Comparison of ENCODE assay signal across 14 mouse cellular contexts in genomic region chr14:46077406-46078131, GRCm38 (mm10).
DNase-seq lines count a peak whose midpoint lies in the region; ATAC-seq and TF ChIP-seq lines count a peak whose summit lies in the region.
"Had no signal": no experiment of that assay in that cellular context is flagged by ENCODE, and none has a peak within 500 bp of the region (broad histone marks: within the 10 kb centered on the region; RNA-seq: fewer than 3 reads in every experiment).

No protein-coding gene starts in this region.

- DNase-seq in kidney, adult 2 months: peak; percentile 11
- peak; percentile 37 for DNase-seq in limb, embryonic 10.5 days (ENCODE audit: low spot score)
- no peak for DNase-seq in T-cell, adult 2 months (ENCODE audit: low spot score)
- no peak for DNase-seq in heart, adult 11 months
- DNase-seq in stomach, postnatal 0 days (ENCODE audit: low spot score): no peak
- DNase-seq: cerebellum, adult 18-20 months; lung, adult 18-20 months; thymus, postnatal 36 days had no signal

- no peaks in the 10 kb centered on the region for H3K27me3 ChIP-seq in kidney, adult 2 months (replicated peaks; ENCODE audit: control insufficient read depth, insufficient read depth, low read length)
- no peaks in the 10 kb centered on the region for H3K27me3 ChIP-seq in kidney, embryonic 14.5 days (ENCODE audit: control insufficient read depth, insufficient read depth, low read length)
- H3K27me3 ChIP-seq in forebrain, embryonic 15.5 days: no peaks in the 10 kb centered on the region
- no peaks in the 10 kb centered on the region for H3K27me3 ChIP-seq in limb, embryonic 10.5 days (ENCODE audit: low read depth, poor library complexity, severe bottlenecking)
- no peaks in the 10 kb centered on the region for H3K27me3 ChIP-seq in neural tube, embryonic 14.5 days (ENCODE audit: control insufficient read depth, insufficient read depth, low read length)
- H3K27me3 ChIP-seq in stomach, postnatal 0 days (ENCODE audit: control insufficient read depth, insufficient read depth, low read length): no peaks in the 10 kb centered on the region

- TF ChIP-seq CTCF in kidney, adult 2 months (conservative IDR thresholded peaks at IDR 0.05; ENCODE audit: insufficient read depth, insufficient read length, low read depth, low read length): no peak
- no peak for TF ChIP-seq CTCF in stomach, postnatal 0 days (IDR thresholded peaks at IDR 0.05; ENCODE audit: low read depth)

- no peaks in the 10 kb centered on the region for H3K36me3 ChIP-seq in kidney, adult 2 months (ENCODE audit: control insufficient read depth, insufficient read depth, low read length)
- H3K36me3 ChIP-seq in kidney, embryonic 14.5 days (ENCODE audit: control insufficient read depth, insufficient read depth, low read length): no peaks in the 10 kb centered on the region
- H3K36me3 ChIP-seq in forebrain, embryonic 15.5 days: no peaks in the 10 kb centered on the region
- no peaks in the 10 kb centered on the region for H3K36me3 ChIP-seq in limb, embryonic 10.5 days
- H3K36me3 ChIP-seq in neural tube, embryonic 14.5 days (ENCODE audit: control insufficient read depth, insufficient read depth, low read length): no peaks in the 10 kb centered on the region
- H3K36me3 ChIP-seq in stomach, postnatal 0 days (ENCODE audit: control insufficient read depth, insufficient read depth, low read length): no peaks in the 10 kb centered on the region
- H3K36me3 ChIP-seq: heart, embryonic 10.5 days had no signal

- no peak overlapping the region for H3K4me3 ChIP-seq in kidney, adult 2 months (ENCODE audit: insufficient read depth, low read depth, low read length)
- H3K4me3 ChIP-seq in kidney, embryonic 14.5 days (ENCODE audit: low read length): no peak overlapping the region
- H3K4me3 ChIP-seq in forebrain, embryonic 15.5 days: no peak overlapping the region
- H3K4me3 ChIP-seq in limb, embryonic 10.5 days: no peak overlapping the region
- no peak overlapping the region for H3K4me3 ChIP-seq in neural tube, embryonic 14.5 days (ENCODE audit: low read depth, low read length)
- no peak overlapping the region for H3K4me3 ChIP-seq in stomach, postnatal 0 days (ENCODE audit: low read depth, low read length)
- H3K4me3 ChIP-seq: heart, embryonic 10.5 days; myocyte had no signal

- no peaks in the 10 kb centered on the region for H3K4me1 ChIP-seq in kidney, adult 2 months (ENCODE audit: control insufficient read depth, insufficient read depth, low read length)
- no peaks in the 10 kb centered on the region for H3K4me1 ChIP-seq in kidney, embryonic 14.5 days (ENCODE audit: control insufficient read depth, insufficient read depth, low read length)
- no peaks in the 10 kb centered on the region for H3K4me1 ChIP-seq in forebrain, embryonic 15.5 days
- peaks cover 9% of the 10 kb centered on the region for H3K4me1 ChIP-seq in limb, embryonic 10.5 days
- no peaks in the 10 kb centered on the region for H3K4me1 ChIP-seq in neural tube, embryonic 14.5 days (ENCODE audit: control insufficient read depth, insufficient read depth, low read length)
- H3K4me1 ChIP-seq in stomach, postnatal 0 days (replicated peaks; ENCODE audit: control insufficient read depth, insufficient read depth): no peaks in the 10 kb centered on the region

- no peak for TF ChIP-seq POLR2A in kidney, adult 2 months (IDR thresholded peaks at IDR 0.05; ENCODE audit: low read depth, low read length)

- H3K27ac ChIP-seq in kidney, adult 2 months (ENCODE audit: insufficient read depth, low read depth, low read length): no peak overlapping the region
- H3K27ac ChIP-seq in kidney, embryonic 14.5 days (ENCODE audit: low read depth, low read length): no peak overlapping the region
- no peak overlapping the region for H3K27ac ChIP-seq in forebrain, embryonic 15.5 days (replicated peaks)
- H3K27ac ChIP-seq in limb, embryonic 10.5 days: no peak overlapping the region
- H3K27ac ChIP-seq in neural tube, embryonic 14.5 days (ENCODE audit: low read depth, low read length): no peak overlapping the region
- H3K27ac ChIP-seq in stomach, postnatal 0 days (replicated peaks): no peak overlapping the region
- H3K27ac ChIP-seq: heart, embryonic 10.5 days; kidney, postnatal 0 days had no signal

- WGBS in kidney, adult 2 months: 72% methylated on average over 11 of the region's 11 CpGs
- 84% methylated on average over 11 of the region's 11 CpGs for WGBS in kidney, embryonic 14.5 days
- WGBS in forebrain, embryonic 15.5 days: 47% methylated on average over 11 of the region's 11 CpGs
- WGBS in limb, embryonic 10.5 days: 69% methylated on average over 11 of the region's 11 CpGs
- 70% methylated on average over 11 of the region's 11 CpGs for WGBS in neural tube, embryonic 14.5 days
- WGBS in stomach, postnatal 0 days: 81% methylated on average over 11 of the region's 11 CpGs

- no peak overlapping the region for H3K4me2 ChIP-seq in kidney, embryonic 14.5 days (replicated peaks; ENCODE audit: low read depth, low read length)
- no peak overlapping the region for H3K4me2 ChIP-seq in forebrain, embryonic 15.5 days (replicated peaks)
- H3K4me2 ChIP-seq in neural tube, embryonic 14.5 days (ENCODE audit: low read depth, low read length): no peak overlapping the region
- H3K4me2 ChIP-seq in stomach, postnatal 0 days (replicated peaks; ENCODE audit: low read depth): no peak overlapping the region

- H3K9ac ChIP-seq in kidney, embryonic 14.5 days (ENCODE audit: low read depth, low read length): no peak overlapping the region
- H3K9ac ChIP-seq in forebrain, embryonic 15.5 days (replicated peaks): no peak overlapping the region
- H3K9ac ChIP-seq in neural tube, embryonic 14.5 days (replicated peaks; ENCODE audit: low read depth, low read length): no peak overlapping the region
- no peak overlapping the region for H3K9ac ChIP-seq in stomach, postnatal 0 days (ENCODE audit: low read length)

- no peak for ATAC-seq in kidney, embryonic 14.5 days (ENCODE audit: low FRiP score, low TSS enrichment)
- ATAC-seq in forebrain, embryonic 15.5 days (replicated peaks): peak; percentile 69
- peak; percentile 90 for ATAC-seq in neural tube, embryonic 14.5 days (ENCODE audit: low read depth)
- ATAC-seq in stomach, postnatal 0 days (ENCODE audit: low FRiP score, low TSS enrichment): no peak

- H3K9me3 ChIP-seq in kidney, embryonic 14.5 days (ENCODE audit: control insufficient read depth, low read length): no peaks in the 10 kb centered on the region
- no peaks in the 10 kb centered on the region for H3K9me3 ChIP-seq in forebrain, embryonic 15.5 days
- H3K9me3 ChIP-seq in limb, embryonic 10.5 days (replicated peaks): no peaks in the 10 kb centered on the region
- H3K9me3 ChIP-seq in neural tube, embryonic 14.5 days (ENCODE audit: control insufficient read depth, low read length): no peaks in the 10 kb centered on the region
- H3K9me3 ChIP-seq in stomach, postnatal 0 days (ENCODE audit: control insufficient read depth, low read length): no peaks in the 10 kb centered on the region
- H3K9me3 ChIP-seq: heart, embryonic 10.5 days had no signal

- no peak for TF ChIP-seq EP300 in stomach, postnatal 0 days (optimal IDR thresholded peaks at IDR 0.05)

Comparison
In these comparisons a context has a peak if more than half of its experiments do, and no peak if none do; other contexts are left out.
1. DNase-seq: peak in kidney, adult 2 months (single experiment) and limb, embryonic 10.5 days (single experiment); none in T-cell, adult 2 months (single experiment), heart, adult 11 months (single experiment) and stomach, postnatal 0 days (single experiment).
2. ATAC-seq: peak in forebrain, embryonic 15.5 days (single experiment) and neural tube, embryonic 14.5 days (single experiment); none in kidney, embryonic 14.5 days (single experiment) and stomach, postnatal 0 days (single experiment).